Mouse (Mus musculus) myocyte (in vitro differentiated cells): ENCODE data around the gene Lkaaear1. TPM values are rescaled to one million over a fixed set of nuclear protein-coding genes. Genes with fewer than 3 reads are reported as not detected.

Experiments used
- H3K27me3 ChIP-seq: one replicate; pipeline ENCODE4 v1.6.1; 2011; ENCODE audit not compliant: control insufficient read depth, insufficient read depth, insufficient read length
- H3K36me3 ChIP-seq: one replicate; pipeline ENCODE4 v1.6.1; 2011; ENCODE audit not compliant: control insufficient read depth, insufficient read depth
- H3K4me2 ChIP-seq: one replicate; pipeline ENCODE4 v1.6.1; 2011; ENCODE audit warnings: low read depth, control low read depth
- H3K4me3 ChIP-seq: one replicate; pipeline ENCODE4 v1.5.1; 2011; ENCODE audit warnings: mild to moderate bottlenecking, control low read depth, moderate library complexity
- H3K79me2 ChIP-seq: one replicate; pipeline ENCODE4 v1.6.1; 2011; ENCODE audit not compliant: control insufficient read depth, insufficient read depth
- H3ac ChIP-seq: one replicate; pipeline ENCODE4 v1.6.1; 2011; ENCODE audit not compliant: control insufficient read depth, insufficient read length
- CEBPB ChIP-seq: IDR thresholded peaks from 2 replicates; pipeline ENCODE4 v1.6.1; 2011; ENCODE audit warnings: mild to moderate bottlenecking, moderate library complexity; ENCODE audit not compliant: poor library complexity, insufficient read depth, severe bottlenecking
- E2F4 ChIP-seq: IDR thresholded peaks from one replicate; pipeline ENCODE4 v1.6.1; 2011; ENCODE audit warnings: mild to moderate bottlenecking, control low read depth, moderate library complexity; ENCODE audit not compliant: insufficient read depth
- MAX ChIP-seq: IDR thresholded peaks from one replicate; pipeline ENCODE4 v1.6.1; 2011; ENCODE audit warnings: low read depth, mild to moderate bottlenecking, control low read depth
- MYOD1 ChIP-seq, 3 experiments: IDR thresholded peaks; one replicate each; pipeline ENCODE4 v1.6.1; 2011; ENCODE audit warnings: control low read depth in 2 of 3, low read depth in 2 of 3, mild to moderate bottlenecking in 2 of 3, moderate library complexity in 1 of 3; ENCODE audit not compliant: insufficient read length in 2 of 3, control insufficient read depth in 1 of 3
- MYOG ChIP-seq, 3 experiments: IDR thresholded peaks; one replicate each; pipeline ENCODE4 v1.6.1; 2011; ENCODE audit warnings: control low read depth in 2 of 3, low read depth in 2 of 3, mild to moderate bottlenecking in 2 of 3; ENCODE audit not compliant: insufficient read length in 2 of 3, control insufficient read depth in 1 of 3, insufficient read depth in 1 of 3
- POLR2A ChIP-seq: IDR thresholded peaks from one replicate; pipeline ENCODE4 v1.6.1; 2011; ENCODE audit warnings: low read depth, mild to moderate bottlenecking, control low read depth, moderate library complexity; ENCODE audit not compliant: insufficient read length
- POLR2AphosphoS2 ChIP-seq: IDR thresholded peaks from one replicate; pipeline ENCODE4 v1.6.1; 2011; ENCODE audit warnings: low read depth, control low read depth; ENCODE audit not compliant: insufficient read length
- REST ChIP-seq: IDR thresholded peaks from one replicate; pipeline ENCODE4 v1.6.1; 2011; ENCODE audit warnings: mild to moderate bottlenecking, control low read depth, moderate library complexity; ENCODE audit not compliant: insufficient read depth, insufficient read length
- SRF ChIP-seq: IDR thresholded peaks from one replicate; pipeline ENCODE4 v1.6.1; 2011; ENCODE audit warnings: low read depth; ENCODE audit not compliant: control insufficient read depth, insufficient read length
- TCF12 ChIP-seq: IDR thresholded peaks from one replicate; pipeline ENCODE4 v1.6.1; 2011; ENCODE audit warnings: mild to moderate bottlenecking, control low read depth; ENCODE audit not compliant: poor library complexity, insufficient read depth, severe bottlenecking
- TCF3 ChIP-seq: IDR thresholded peaks from one replicate; pipeline ENCODE4 v1.6.1; 2011; ENCODE audit warnings: low read depth, control low read depth; ENCODE audit not compliant: insufficient read length
- USF1 ChIP-seq: IDR thresholded peaks from one replicate; pipeline ENCODE4 v1.6.1; 2011; ENCODE audit warnings: low read depth, mild to moderate bottlenecking, control low read depth, moderate library complexity
- polyA plus RNA-seq: library from polyadenylated mRNA; unstranded; fragments of >200 nt; fragmentation: generic; extraction: Trizol; gene quantifications from one replicate; pipeline ENCODE4 v1.2.1, GENCODE M21; 2012; ENCODE audit warnings: missing spikeins

Lkaaear1 gene
- polyA plus RNA-seq, 1 experiment, result not detected

DNA sequence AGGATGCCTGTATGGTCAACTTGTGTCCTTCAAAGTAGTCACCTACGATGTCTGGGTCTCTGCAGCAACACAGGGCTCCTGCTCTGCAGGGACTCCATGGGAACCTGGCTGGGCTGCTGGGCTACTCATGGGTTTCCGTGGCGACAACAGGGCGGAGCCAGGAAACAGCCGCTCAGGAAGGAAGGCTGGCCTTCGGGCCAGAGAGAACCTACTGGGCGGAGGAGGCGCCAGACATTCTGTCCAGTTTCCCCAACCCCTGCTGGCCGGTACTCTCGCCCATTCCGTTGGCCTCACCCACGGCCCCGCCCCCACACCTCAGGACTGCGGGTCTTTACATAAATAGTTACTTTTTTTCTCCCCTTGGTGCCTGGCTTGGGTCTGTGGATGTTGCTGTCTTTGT is 22.8 kb downstream of the Lkaaear1 start:
- Histone ChIP-seq H3K79me2 (no peaks in the 10 kb centered on the region), H3ac (no peak overlapping the region), H3K36me3 (no peaks in the 10 kb centered on the region), H3K4me3 (no peak overlapping the region), H3K27me3 (peaks cover 21% of the 10 kb centered on the region), H3K4me2 (peak overlapping the region; percentile 82)
- TF ChIP-seq USF1, result no peak
- no peak for TF ChIP-seq MAX
- TF ChIP-seq POLR2A, result peak; percentile 50

DNA sequence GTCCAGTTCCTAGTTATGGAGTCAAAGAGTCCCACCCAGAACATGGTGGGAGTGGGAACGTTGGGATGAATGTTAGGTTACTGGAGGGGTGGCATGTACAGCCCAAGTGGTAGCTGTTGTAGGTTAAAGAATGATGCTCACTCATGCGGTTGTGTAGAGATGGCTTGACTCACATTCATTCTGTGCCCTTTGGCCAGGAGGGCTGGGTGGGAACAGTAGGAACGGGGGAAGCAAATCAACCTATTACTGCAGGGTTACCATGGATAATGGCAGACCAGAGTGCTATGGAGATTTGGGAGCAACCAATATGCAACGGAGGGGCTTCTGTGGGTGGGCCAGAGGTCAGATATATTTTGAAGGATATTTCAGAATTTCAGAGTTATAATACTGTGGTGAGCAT is 23.3 kb downstream of the Lkaaear1 start:
- H3K27me3 ChIP-seq, result peaks cover 26% of the 10 kb centered on the region
- H3K36me3 ChIP-seq, result no peaks in the 10 kb centered on the region
- no peaks in the 10 kb centered on the region for H3K79me2 ChIP-seq
- H3K4me2 ChIP-seq, result peak overlapping the region; percentile 82
- no peak for TF ChIP-seq SRF
- no peak for TF ChIP-seq MYOG (IDR thresholded peaks at IDR 0.05; ENCODE audit: control insufficient read depth in 1 of 3, insufficient read depth in 1 of 3, insufficient read length in 2 of 3, low read depth in 2 of 3)
- TF ChIP-seq CEBPB, result no peak
- TF ChIP-seq POLR2AphosphoS2, result no peak
- TF ChIP-seq E2F4, result no peak
- TF ChIP-seq MAX, result no peak
- TF ChIP-seq MYOD1 (IDR thresholded peaks at IDR 0.05; ENCODE audit: control insufficient read depth in 1 of 3, insufficient read length in 2 of 3, low read depth in 2 of 3), result no peak
- no peak for TF ChIP-seq TCF3
- TF ChIP-seq POLR2A, result no peak
- TF ChIP-seq REST, result no peak
- no peak overlapping the region for H3K4me3 ChIP-seq
- no peak overlapping the region for H3ac ChIP-seq

DNA sequence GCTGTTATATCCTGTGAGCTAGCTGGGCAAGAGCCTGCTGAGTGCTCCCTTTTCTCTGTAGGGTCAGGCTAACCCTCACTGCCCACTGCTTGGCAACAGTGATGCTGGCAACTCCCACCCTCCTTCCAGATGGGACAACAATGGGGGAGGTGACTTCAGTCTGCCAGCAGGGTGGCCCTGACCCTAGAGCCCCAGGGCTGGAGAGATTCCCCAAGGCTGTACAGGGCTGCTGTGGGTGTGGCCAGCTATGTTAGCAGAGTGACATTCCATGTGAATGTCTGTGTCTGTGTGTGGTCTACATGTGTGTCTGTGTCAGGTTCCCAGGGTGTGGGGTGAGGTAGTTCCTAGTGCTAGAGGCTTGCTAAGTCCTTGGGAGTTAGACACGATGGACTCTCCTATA is 24.7 kb downstream of the Lkaaear1 start:
- no peak overlapping the region for H3ac ChIP-seq
- H3K4me2 ChIP-seq, result no peak overlapping the region
- H3K79me2 ChIP-seq, result no peaks in the 10 kb centered on the region
- TF ChIP-seq MYOD1 (IDR thresholded peaks at IDR 0.05; ENCODE audit: control insufficient read depth in 1 of 3, insufficient read length in 2 of 3, low read depth in 2 of 3) (no peak), REST (no peak), POLR2AphosphoS2 (no peak), MYOG (IDR thresholded peaks at IDR 0.05; ENCODE audit: control insufficient read depth in 1 of 3, insufficient read depth in 1 of 3, insufficient read length in 2 of 3, low read depth in 2 of 3) (no peak), USF1 (no peak), TCF3 (no peak), POLR2A (no peak), E2F4 (no peak), SRF (no peak), TCF12 (no peak), CEBPB (no peak)
- H3K27me3 ChIP-seq, result peaks cover 33% of the 10 kb centered on the region
- no peak overlapping the region for H3K4me3 ChIP-seq
- H3K36me3 ChIP-seq, result no peaks in the 10 kb centered on the region

DNA sequence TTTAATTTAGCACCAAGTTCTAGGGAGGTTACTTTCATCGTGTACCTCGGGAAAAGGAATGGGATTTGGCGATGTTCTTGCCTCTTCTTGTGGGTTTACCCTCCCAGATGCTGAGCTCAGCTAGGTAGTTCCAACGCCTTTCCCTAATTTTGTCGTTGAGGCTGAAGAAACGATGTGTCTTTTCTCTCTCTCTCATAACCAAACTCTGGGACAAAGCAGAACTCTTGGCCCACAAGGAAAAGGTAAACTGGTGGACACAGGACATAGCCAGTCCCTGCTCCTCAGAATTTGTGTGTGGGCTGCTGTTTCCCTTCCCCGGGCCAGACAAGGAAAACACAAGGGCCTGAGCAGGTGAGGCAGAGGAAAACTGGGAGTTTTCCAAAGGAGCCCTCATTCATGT is 26.3 kb downstream of the Lkaaear1 start:
- no peaks in the 10 kb centered on the region for H3K79me2 ChIP-seq
- peaks cover 33% of the 10 kb centered on the region for H3K27me3 ChIP-seq
- H3ac ChIP-seq, result no peak overlapping the region
- no peak for TF ChIP-seq TCF12
- no peak for TF ChIP-seq TCF3
- TF ChIP-seq MYOG (IDR thresholded peaks at IDR 0.05; ENCODE audit: control insufficient read depth in 1 of 3, insufficient read depth in 1 of 3, insufficient read length in 2 of 3, low read depth in 2 of 3), result no peak
- TF ChIP-seq POLR2A, result no peak
- no peak for TF ChIP-seq MAX
- TF ChIP-seq CEBPB, result no peak
- TF ChIP-seq E2F4, result no peak
- TF ChIP-seq MYOD1 (IDR thresholded peaks at IDR 0.05; ENCODE audit: control insufficient read depth in 1 of 3, insufficient read length in 2 of 3, low read depth in 2 of 3), result no peak
- no peak for TF ChIP-seq SRF
- no peak for TF ChIP-seq USF1
- no peak for TF ChIP-seq REST
- TF ChIP-seq POLR2AphosphoS2, result no peak
- H3K4me3 ChIP-seq, result no peak overlapping the region
- no peak overlapping the region for H3K4me2 ChIP-seq
- no peaks in the 10 kb centered on the region for H3K36me3 ChIP-seq

DNA sequence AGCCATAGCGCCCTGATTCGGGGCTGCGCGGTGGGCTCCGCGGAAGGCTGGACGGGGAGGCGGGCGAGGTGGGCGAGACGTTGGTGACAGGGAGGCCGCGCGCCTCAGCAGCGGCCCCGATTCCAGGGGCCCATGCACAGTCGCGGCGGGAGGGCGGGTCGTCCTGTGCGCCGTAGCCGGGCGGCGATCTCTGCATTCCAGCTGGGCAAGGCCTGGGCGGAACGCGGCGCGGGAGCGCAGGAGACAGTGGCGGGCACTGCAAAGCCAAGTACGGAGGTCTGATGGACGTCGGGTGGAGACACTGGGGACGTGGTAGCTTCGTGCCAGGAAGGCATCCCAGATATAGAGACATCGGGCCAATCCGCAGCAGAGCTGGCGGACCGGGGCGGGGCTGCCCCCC is 26.9 kb downstream of the Lkaaear1 start, which contains the start of gene Sox18:
TSS of gene Sox18 (minus strand) at position 315 of the 400 bp plus-strand sequence.
- Histone ChIP-seq H3K4me3 (no peak within 1 kb of the TSS), H3K36me3 (no peaks in the 10 kb centered on the region), H3ac (no peak within 1 kb of the TSS), H3K79me2 (no peaks in the 10 kb centered on the region), H3K4me2 (peak within 1 kb of the TSS; percentile 24), H3K27me3 (peaks cover 36% of the 10 kb centered on the region)
- TF ChIP-seq MYOD1 (IDR thresholded peaks at IDR 0.05; ENCODE audit: control insufficient read depth in 1 of 3, insufficient read length in 2 of 3, low read depth in 2 of 3), result no peak
- TF ChIP-seq SRF, result no peak
- no peak for TF ChIP-seq POLR2A
- no peak for TF ChIP-seq REST
- no peak for TF ChIP-seq POLR2AphosphoS2
- TF ChIP-seq TCF3, result no peak
- no peak for TF ChIP-seq CEBPB
- no peak for TF ChIP-seq MAX
- no peak for TF ChIP-seq USF1
- no peak for TF ChIP-seq MYOG (IDR thresholded peaks at IDR 0.05; ENCODE audit: control insufficient read depth in 1 of 3, insufficient read depth in 1 of 3, insufficient read length in 2 of 3, low read depth in 2 of 3)
- TF ChIP-seq E2F4, result no peak
- no peak for TF ChIP-seq TCF12
